Mouse (Mus musculus) MEL (cell line): ENCODE results near the gene Itsn1. TPM values are rescaled to one million over a fixed set of nuclear protein-coding genes. Genes with fewer than 3 reads are reported as not detected.

Experiments
- DNase-seq: peaks from one replicate; pipeline ENCODE4 v3.0.0; 2011; ENCODE audit warnings: low read depth, low spot score
- H3K27ac ChIP-seq: 2 replicates; pipeline ENCODE4 v1.5.1; 2012; ENCODE audit warnings: low read depth, mild to moderate bottlenecking, control low read depth, low read length, moderate library complexity; ENCODE audit not compliant: control insufficient read depth
- H3K27me3 ChIP-seq, 2 experiments: fragments of 150-350 bp in 1 of 2; sonication (generic) in 1 of 2; 2 replicates each; pipeline ENCODE4 v1.6.1; 2012; ENCODE audit warnings: low read length in 2 of 2, mild to moderate bottlenecking in 2 of 2, improper control_type of control experiment in 1 of 2, moderate library complexity in 1 of 2; ENCODE audit not compliant: insufficient read depth in 2 of 2, control insufficient read depth in 1 of 2
- H3K36me3 ChIP-seq, 2 experiments: 2 replicates each; pipeline ENCODE4 v1.6.1; 2012 to 2014; ENCODE audit warnings: low read length in 2 of 2, improper control_type of control experiment in 1 of 2, inconsistent platforms in 1 of 2, mild to moderate bottlenecking in 1 of 2; ENCODE audit not compliant: insufficient read depth in 2 of 2, control insufficient read depth in 1 of 2
- H3K4me1 ChIP-seq, 2 experiments: fragments of 150-350 bp in 1 of 2; sonication (generic) in 1 of 2; 2 replicates each; pipeline ENCODE4 v1.6.1; 2012; ENCODE audit warnings: low read length in 2 of 2, improper control_type of control experiment in 1 of 2, mild to moderate bottlenecking in 1 of 2; ENCODE audit not compliant: insufficient read depth in 2 of 2, control insufficient read depth in 1 of 2
- H3K4me3 ChIP-seq, 2 experiments: fragments of 150-350 bp in 1 of 2; sonication (generic) in 1 of 2; 2 replicates each; pipeline ENCODE4 v1.5.1; 2012; ENCODE audit warnings: low read depth in 2 of 2, low read length in 2 of 2, mild to moderate bottlenecking in 2 of 2, moderate library complexity in 2 of 2, control low read depth in 1 of 2, improper control_type of control experiment in 1 of 2; ENCODE audit not compliant: control insufficient read depth in 1 of 2, insufficient read depth in 1 of 2
- H3K79me2 ChIP-seq: 2 replicates; pipeline ENCODE4 v1.6.1; 2012; ENCODE audit warnings: mild to moderate bottlenecking, low read length, moderate library complexity; ENCODE audit not compliant: control insufficient read depth, poor library complexity, insufficient read depth
- H3K9ac ChIP-seq: 2 replicates; pipeline ENCODE4 v1.6.1; 2012; ENCODE audit warnings: low read depth, mild to moderate bottlenecking, control low read depth, low read length, moderate library complexity; ENCODE audit not compliant: control insufficient read depth, poor library complexity, severe bottlenecking
- H3K9me3 ChIP-seq: fragments of 150-350 bp; sonication (generic); replicated peaks from 2 replicates; pipeline ENCODE4 v1.6.1; 2012; ENCODE audit warnings: mild to moderate bottlenecking, low read length, improper control_type of control experiment, moderate library complexity; ENCODE audit not compliant: insufficient read depth
- BHLHE40 ChIP-seq: IDR thresholded peaks from 2 replicates; pipeline ENCODE4 v1.6.1; 2012; ENCODE audit warnings: low read depth, mild to moderate bottlenecking, inconsistent platforms, low read length, improper control_type of control experiment, borderline replicate concordance
- CHD1 ChIP-seq: IDR thresholded peaks from 2 replicates; pipeline ENCODE4 v1.6.1; 2012; ENCODE audit warnings: low read depth, mild to moderate bottlenecking, inconsistent platforms, low read length, improper control_type of control experiment
- CTCF ChIP-seq, 3 experiments: IDR thresholded peaks in 2 of 3; conservative IDR thresholded peaks in 1 of 3; 2 replicates each; pipeline ENCODE4 v1.5.1; 2011 to 2012; ENCODE audit warnings: low read length in 3 of 3, low read depth in 2 of 3, mild to moderate bottlenecking in 2 of 3, improper control_type of control experiment in 1 of 3, inconsistent platforms in 1 of 3, mixed read lengths in 1 of 3, moderate library complexity in 1 of 3; ENCODE audit not compliant: control insufficient read depth in 1 of 3, insufficient read depth in 1 of 3, poor library complexity in 1 of 3, severe bottlenecking in 1 of 3
- ELF1 ChIP-seq: IDR thresholded peaks from 2 replicates; pipeline ENCODE4 v1.6.1; 2014; ENCODE audit warnings: low read depth, mild to moderate bottlenecking, inconsistent platforms, low read length, improper control_type of control experiment, moderate library complexity
- EP300 ChIP-seq, 2 experiments: IDR thresholded peaks; 2 replicates each; pipeline ENCODE4 v1.6.1; 2011; ENCODE audit warnings: improper control_type of control experiment in 2 of 2, low read length in 2 of 2, low read depth in 1 of 2, mild to moderate bottlenecking in 1 of 2
- ETS1 ChIP-seq: IDR thresholded peaks from 2 replicates; pipeline ENCODE4 v1.6.1; 2012; ENCODE audit warnings: low read depth, mild to moderate bottlenecking, inconsistent platforms, low read length, improper control_type of control experiment, moderate library complexity
- GABPA ChIP-seq: IDR thresholded peaks from 2 replicates; pipeline ENCODE4 v1.6.1; 2012; ENCODE audit warnings: low read depth, mild to moderate bottlenecking, inconsistent platforms, low read length, improper control_type of control experiment, moderate library complexity
- GATA1 ChIP-seq: IDR thresholded peaks from 2 replicates; pipeline ENCODE4 v1.6.1; 2011; ENCODE audit warnings: low read depth, low read length, improper control_type of control experiment
- HCFC1 ChIP-seq: IDR thresholded peaks from 2 replicates; pipeline ENCODE4 v1.6.1; 2012; ENCODE audit warnings: low read depth, mild to moderate bottlenecking, inconsistent platforms, low read length, improper control_type of control experiment, moderate library complexity
- MAZ ChIP-seq: IDR thresholded peaks from 2 replicates; pipeline ENCODE4 v1.6.1; 2012; ENCODE audit warnings: low read depth, mild to moderate bottlenecking, inconsistent platforms, low read length, improper control_type of control experiment
- MYB ChIP-seq: IDR thresholded peaks from 2 replicates; pipeline ENCODE4 v1.6.1; 2011; ENCODE audit warnings: mild to moderate bottlenecking, low read depth, low read length, improper control_type of control experiment
- MYC ChIP-seq: IDR thresholded peaks from 2 replicates; pipeline ENCODE4 v1.6.1; 2011; ENCODE audit warnings: low read depth, mild to moderate bottlenecking, low read length, improper control_type of control experiment, moderate library complexity
- NELFE ChIP-seq: IDR thresholded peaks from 2 replicates; pipeline ENCODE4 v1.6.1; 2011; ENCODE audit warnings: low read depth, low read length, improper control_type of control experiment
- RCOR1 ChIP-seq: IDR thresholded peaks from 2 replicates; pipeline ENCODE4 v1.6.1; 2012; ENCODE audit warnings: low read depth, mild to moderate bottlenecking, inconsistent platforms, low read length, improper control_type of control experiment
- SMC3 ChIP-seq: IDR thresholded peaks from 2 replicates; pipeline ENCODE4 v1.6.1; 2011; ENCODE audit warnings: low read depth, low read length, improper control_type of control experiment
- TAL1 ChIP-seq: IDR thresholded peaks from 2 replicates; pipeline ENCODE4 v1.6.1; 2012; ENCODE audit warnings: mild to moderate bottlenecking, inconsistent platforms, low read length, moderate library complexity, mixed read lengths
- TBP ChIP-seq: IDR thresholded peaks from 2 replicates; pipeline ENCODE4 v1.8.0; 2011; ENCODE audit warnings: low read depth, low read length, improper control_type of control experiment
- TCF12 ChIP-seq: IDR thresholded peaks from 2 replicates; pipeline ENCODE4 v1.6.1; 2014; ENCODE audit warnings: low read depth, mild to moderate bottlenecking, inconsistent platforms, low read length, improper control_type of control experiment, moderate library complexity
- ZC3H11A ChIP-seq: IDR thresholded peaks from 2 replicates; pipeline ENCODE4 v1.6.1; 2012; ENCODE audit warnings: low read depth, mild to moderate bottlenecking, inconsistent platforms, low read length, improper control_type of control experiment
- ZKSCAN1 ChIP-seq: IDR thresholded peaks from 2 replicates; pipeline ENCODE4 v1.6.1; 2012; ENCODE audit warnings: low read depth, mild to moderate bottlenecking, inconsistent platforms, low read length, improper control_type of control experiment, moderate library complexity
- polyA plus RNA-seq, 2 experiments: library from polyadenylated mRNA; stranded (reverse) in 1 of 2; unstranded in 1 of 2; fragments of >175 nt in 1 of 2; fragments of >200 nt in 1 of 2; gene quantifications; 2 replicates each; pipeline versions ENCODE4 v1.2.1 to v1.2.4; 2012; ENCODE audit warnings: low replicate concordance in 2 of 2, low read depth in 1 of 2; ENCODE audit not compliant: insufficient read length in 2 of 2, insufficient read depth in 1 of 2, missing spikeins in 1 of 2
- total RNA-seq: library from RNA; depleted of rRNA; stranded (reverse); fragments of 300-350 nt; gene quantifications from 2 replicates; pipeline ENCODE4 v1.2.3, GENCODE M21; 2012

The Itsn1 gene
- total and polyA plus RNA-seq, 3 experiments: 14.7 to 36.5 TPM; not detected in 1

- Histone ChIP-seq H3K27me3 (no peaks in the 10 kb centered on the region), H3K9ac (no peak overlapping the region), H3K36me3 (peaks cover 0 to 19% of the 10 kb centered on the region in 2 experiments; a peak in 2 of 4 replicates), H3K9me3 (no peaks in the 10 kb centered on the region), H3K4me3 (no peak overlapping the region), H3K4me1 (peaks cover 15 to 21% of the 10 kb centered on the region in 2 experiments), H3K79me2 (no peaks in the 10 kb centered on the region), H3K27ac (peak overlapping the region; percentile 15)
- TF ChIP-seq ETS1: peak; percentile 41; the same call in 1 of the 2 replicates
- no peak for TF ChIP-seq MAZ
- TF ChIP-seq GABPA: no peak
- TF ChIP-seq SMC3: no peak
- no peak for TF ChIP-seq CTCF (IDR thresholded peaks at IDR 0.05 in 2 of 3, conservative IDR thresholded peaks at IDR 0.05 in 1 of 3; ENCODE audit: control insufficient read depth in 1 of 3, insufficient read depth in 1 of 3, low read depth in 2 of 3, low read length in 3 of 3, poor library complexity in 1 of 3, severe bottlenecking in 1 of 3)
- no peak for TF ChIP-seq RCOR1
- TF ChIP-seq TCF12: peak; percentile 70
- no peak for TF ChIP-seq TBP
- peak; percentile 81 for TF ChIP-seq TAL1
- no peak for TF ChIP-seq ZKSCAN1
- TF ChIP-seq MYB: no peak
- TF ChIP-seq GATA1: peak; percentile 66
- no peak for TF ChIP-seq ZC3H11A
- peak; percentile 41 to 65 for TF ChIP-seq EP300 (IDR thresholded peaks at IDR 0.05; ENCODE audit: low read depth in 1 of 2, low read length in 2 of 2)
- TF ChIP-seq BHLHE40: no peak
- peak; percentile 53 for DNase-seq
Measured at GRCm38 (mm10) chr16:91822759-91823158, 93.7 kb downstream of the Itsn1 start.

- peaks cover 0 to 19% of the 10 kb centered on the region in 2 experiments; a peak in 2 of 4 replicates for H3K36me3 ChIP-seq
- 0 out of 2 replicates have a peak overlapping the region, but pooled peaks have one; percentile 13 for H3K27ac ChIP-seq
- peaks cover 15 to 21% of the 10 kb centered on the region in 2 experiments for H3K4me1 ChIP-seq
- H3K79me2 ChIP-seq: no peaks in the 10 kb centered on the region
- no peaks in the 10 kb centered on the region for H3K9me3 ChIP-seq
- H3K9ac ChIP-seq: no peak overlapping the region
- TF ChIP-seq RCOR1: peak; percentile 65
- TF ChIP-seq TAL1: 0 out of 2 replicates have a peak, but pooled peaks have one; percentile 14
- peak; percentile 11; the same call in 1 of the 2 replicates for TF ChIP-seq SMC3
- no peak for TF ChIP-seq HCFC1
- TF ChIP-seq NELFE: no peak
- TF ChIP-seq CHD1: no peak
- TF ChIP-seq TBP: no peak
- TF ChIP-seq ELF1: no peak
- TF ChIP-seq EP300 (IDR thresholded peaks at IDR 0.05; ENCODE audit: low read depth in 1 of 2, low read length in 2 of 2): peak in 1 of 2 experiments; percentile 38; a peak in 1 of 4 replicates
- TF ChIP-seq MYC: no peak
- DNase-seq: peak; percentile 87
- no peaks in the 10 kb centered on the region for H3K27me3 ChIP-seq
- no peak overlapping the region for H3K4me3 ChIP-seq
Measured at GRCm38 (mm10) chr16:91825774-91826325, 96.8 kb downstream of the Itsn1 start.
